Mouse (Mus musculus) liver, postnatal 0 days (tissue): ENCODE data around the gene Nr1h4. TPM values are rescaled to one million over a fixed set of nuclear protein-coding genes. Genes with fewer than 3 reads are reported as not detected.
A peak's percentile ranks its signal among the peaks of the same experiment; 100 is the strongest.

ENCODE experiments used
- ATAC-seq: fragments of 200-750 bp; cut with Nextera tagmentation; 2 replicates; pipeline ENCODE4 v1.8.0; 2017; ENCODE audit warnings: mild to moderate bottlenecking, moderate library complexity
- DNase-seq: peaks from one replicate; pipeline ENCODE4 v3.0.0-alpha.2; 2016
- H3K27ac ChIP-seq: fragments of 300-500 bp; sonication (generic); 2 replicates; pipeline ENCODE4 v1.5.1; 2014; ENCODE audit warnings: antibody characterized with exemption, moderate library complexity, mild to moderate bottlenecking, low read depth
- H3K27me3 ChIP-seq: fragments of 300-500 bp; sonication (generic); 2 replicates; pipeline ENCODE4 v1.6.1; 2014; ENCODE audit warnings: low read length, control low read depth, mixed read lengths; ENCODE audit not compliant: insufficient read depth
- H3K36me3 ChIP-seq: fragments of 300-500 bp; sonication (generic); replicated peaks from 2 replicates; pipeline ENCODE4 v1.6.1; 2014; ENCODE audit warnings: mild to moderate bottlenecking, control low read depth, low read length, moderate library complexity, mixed read lengths; ENCODE audit not compliant: insufficient read depth
- H3K4me1 ChIP-seq: fragments of 300-500 bp; sonication (generic); 2 replicates; pipeline ENCODE4 v1.6.1; 2014; ENCODE audit warnings: antibody characterized with exemption, mild to moderate bottlenecking, control low read depth; ENCODE audit not compliant: insufficient read depth
- H3K4me2 ChIP-seq: fragments of 300-500 bp; sonication (generic); 2 replicates; pipeline ENCODE4 v1.6.1; 2014; ENCODE audit warnings: low read depth, mild to moderate bottlenecking, low read length, moderate library complexity, mixed read lengths
- H3K4me3 ChIP-seq: fragments of 300-500 bp; sonication (generic); 2 replicates; pipeline ENCODE4 v1.5.1; 2014; ENCODE audit warnings: low read depth, low read length
- H3K9ac ChIP-seq: fragments of 300-500 bp; sonication (generic); replicated peaks from 2 replicates; pipeline ENCODE4 v1.6.1; 2014; ENCODE audit warnings: mild to moderate bottlenecking, moderate library complexity
- H3K9me3 ChIP-seq: fragments of 300-500 bp; sonication (generic); 2 replicates; pipeline ENCODE4 v1.6.1; 2016; ENCODE audit warnings: mild to moderate bottlenecking, control low read depth, low read length, mixed read lengths
- CTCF ChIP-seq: sonication (generic); IDR thresholded peaks from 2 replicates; pipeline ENCODE4 v1.5.1; 2016; ENCODE audit warnings: antibody characterized with exemption, low read depth
- EP300 ChIP-seq: IDR thresholded peaks from 2 replicates; pipeline ENCODE4 v1.6.1; 2016; ENCODE audit warnings: antibody characterized with exemption, low read depth, mild to moderate bottlenecking
- WGBS: fragments of 180-500 bp; shearing (Covaris S2); extraction: QIAGEN DNeasy Blood & Tissue Kit; methylation state at CpG from one replicate; pipeline ENCODE4 v1.1.7; 2014; ENCODE audit not compliant: insufficient replicate concordance; 5-methylcytosine and 5-hydroxymethylcytosine counted together
- polyA plus RNA-seq: library from polyadenylated mRNA; unstranded; fragments of >200 nt; fragmentation: Nextera tagmentation; extraction: Ambion mirVana; gene quantifications from 2 replicates; pipeline ENCODE4 v1.2.1, GENCODE M21; 2015

Gene Nr1h4
- polyA plus RNA-seq = 35.9 and 43.5 TPM in 2 replicates

DNA sequence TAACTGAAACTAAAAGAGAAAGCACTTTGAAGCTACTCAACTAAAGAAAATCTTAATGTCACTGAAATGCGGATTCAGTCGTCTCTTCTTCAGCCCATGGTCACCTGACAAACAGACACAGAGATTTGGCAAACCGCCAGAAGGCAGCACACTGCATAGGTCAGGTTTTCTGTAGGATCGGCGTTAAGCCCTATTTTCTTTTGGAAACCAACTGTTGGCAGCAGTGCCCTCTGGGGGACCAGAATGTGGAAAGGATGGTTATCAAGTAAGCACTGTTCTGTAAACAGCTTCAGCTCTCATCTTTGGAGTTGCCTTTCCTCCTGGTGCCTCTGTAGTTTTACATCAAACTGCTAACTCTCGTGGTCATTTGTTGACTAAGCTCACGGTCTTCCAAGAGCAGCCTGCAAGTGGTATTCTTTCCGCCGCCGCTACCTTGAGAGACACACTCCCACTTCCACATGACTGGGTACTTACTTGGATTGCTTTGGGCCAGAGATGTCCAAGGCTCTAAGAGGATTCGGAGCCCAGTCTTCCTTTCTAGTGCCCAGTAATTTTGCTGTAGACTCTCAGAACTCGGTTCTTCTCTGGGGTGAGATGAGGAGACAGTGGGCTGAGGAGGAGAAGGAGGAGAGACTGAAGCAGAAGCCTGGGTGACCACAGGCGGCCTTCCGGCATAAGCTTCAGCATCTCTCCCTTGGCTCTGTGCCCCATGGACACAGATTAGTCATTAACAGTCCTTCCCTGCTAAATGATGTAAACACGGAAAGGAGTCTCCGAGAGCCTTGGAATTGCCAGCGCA is at the start of gene Nr1h4:
Nr1h4 (minus strand) TSS at position 657 of the 799 bp plus-strand sequence.
- WGBS = 56% methylated on average over 17 of the region's 17 CpGs
- Histone ChIP-seq H3K4me2 (peak within 1 kb of the TSS; percentile 69), H3K4me3 (peak within 1 kb of the TSS; percentile 46), H3K9me3 (no peaks in the 10 kb centered on the region), H3K27ac (peak within 1 kb of the TSS; percentile 86), H3K4me1 (peaks cover 26% of the 10 kb centered on the region), H3K9ac (peak within 1 kb of the TSS; percentile 48), H3K36me3 (no peaks in the 10 kb centered on the region), H3K27me3 (no peaks in the 10 kb centered on the region)
- ATAC-seq (peak; percentile 75), DNase-seq (peak; percentile 73)
- peak; percentile 15; the same call in 1 of the 2 replicates for TF ChIP-seq CTCF
- TF ChIP-seq EP300 = no peak

DNA sequence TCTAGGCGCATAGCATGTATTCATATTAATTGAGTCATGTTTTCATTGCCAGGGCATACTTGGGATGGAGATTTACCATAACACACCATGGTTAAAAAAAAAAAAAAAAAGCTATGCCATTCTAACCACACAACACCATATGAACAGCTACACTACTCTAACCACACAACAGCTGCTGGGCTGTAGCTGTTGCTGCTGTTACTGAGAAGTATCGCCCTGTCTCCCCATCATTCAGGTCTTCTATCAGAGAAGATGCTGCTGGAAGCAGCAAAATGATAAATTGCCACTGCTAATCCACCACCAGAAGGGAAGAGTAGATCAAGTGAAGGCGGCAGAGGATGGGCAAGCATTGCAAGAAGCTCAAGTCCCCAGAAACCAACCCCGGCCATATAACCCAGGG is 45.4 kb upstream of the Nr1h4 start:
- no peak overlapping the region for H3K4me3 ChIP-seq
- no peaks in the 10 kb centered on the region for H3K4me1 ChIP-seq
- 82% methylated on average over 4 of the region's 4 CpGs for WGBS
- no peaks in the 10 kb centered on the region for H3K27me3 ChIP-seq
- no peak overlapping the region for H3K27ac ChIP-seq
- no peak for ATAC-seq
- no peak for DNase-seq
- H3K4me2 ChIP-seq = no peak overlapping the region
- no peaks in the 10 kb centered on the region for H3K36me3 ChIP-seq
- TF ChIP-seq EP300 (no peak), CTCF (no peak)
- H3K9me3 ChIP-seq = no peaks in the 10 kb centered on the region
- H3K9ac ChIP-seq = no peak overlapping the region

DNA sequence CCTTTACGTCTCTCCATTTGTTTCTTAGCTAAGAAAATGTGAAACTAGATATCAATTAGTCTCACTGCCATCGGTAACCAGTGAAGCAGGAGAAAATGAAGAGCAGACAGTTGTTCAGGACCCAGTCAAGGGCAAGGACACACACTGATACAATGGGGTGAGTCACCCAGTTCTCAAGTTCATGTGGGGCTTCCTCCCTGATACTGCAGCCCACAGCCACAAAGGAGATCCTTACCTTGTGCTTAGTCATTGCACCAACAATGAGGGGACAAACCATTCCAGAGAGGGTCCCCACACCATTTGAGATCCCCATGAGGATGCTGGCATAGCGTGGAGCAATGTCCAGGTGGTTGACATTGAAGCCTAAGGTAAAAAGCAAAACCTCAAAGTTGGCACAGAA is 44.3 kb upstream of the Nr1h4 start:
- Histone ChIP-seq H3K4me2 (no peak overlapping the region), H3K4me3 (no peak overlapping the region), H3K27me3 (no peaks in the 10 kb centered on the region), H3K27ac (no peak overlapping the region), H3K9me3 (no peaks in the 10 kb centered on the region), H3K9ac (no peak overlapping the region), H3K36me3 (no peaks in the 10 kb centered on the region), H3K4me1 (no peaks in the 10 kb centered on the region)
- WGBS = 70% methylated on average over 3 of the region's 3 CpGs
- DNase-seq (no peak), ATAC-seq (no peak)
- TF ChIP-seq EP300 (no peak), CTCF (no peak)

DNA sequence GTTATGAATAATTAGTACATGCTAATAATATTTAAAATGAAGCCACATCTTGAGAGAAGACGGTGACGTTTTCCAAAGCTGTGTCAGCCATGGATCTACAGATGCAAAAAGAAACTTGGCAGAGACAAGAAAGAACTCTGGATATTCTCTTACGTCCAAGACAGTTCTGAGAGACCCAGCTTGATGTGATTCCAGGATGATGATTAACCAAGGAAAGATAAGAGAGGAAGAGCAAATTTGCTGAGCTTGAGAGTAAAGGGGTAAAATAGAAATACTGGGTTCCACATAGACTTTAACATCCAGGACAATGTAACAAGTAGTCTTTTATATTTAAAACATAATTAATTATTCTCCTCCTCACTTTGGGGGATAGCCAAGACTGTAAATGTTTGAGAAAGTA is 40.0 kb upstream of the Nr1h4 start:
- DNase-seq = no peak

DNA sequence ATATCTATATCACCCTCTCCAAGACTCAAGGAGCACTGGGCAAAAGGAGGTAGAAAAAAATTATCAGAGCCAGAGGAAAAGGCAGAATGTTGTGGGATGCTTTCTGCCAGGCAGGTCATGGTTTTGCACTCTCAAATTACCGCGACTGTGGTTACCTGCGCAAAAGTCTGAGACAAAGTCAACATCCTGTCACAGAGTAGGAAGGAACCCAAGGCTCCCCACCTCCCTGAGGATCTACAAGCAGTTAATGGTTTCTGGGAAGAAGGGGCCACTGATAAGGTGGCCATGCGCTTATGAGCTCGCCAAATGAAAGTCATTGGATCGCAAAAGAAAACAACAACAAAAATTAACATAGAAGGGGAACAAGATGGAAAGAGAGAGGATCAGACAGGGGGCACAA is 39.6 kb upstream of the Nr1h4 start:
- no peak overlapping the region for H3K4me2 ChIP-seq
- no peak overlapping the region for H3K4me3 ChIP-seq
- WGBS = 59% methylated on average over 6 of the region's 6 CpGs

More for the DNA sequence above, 40.0 kb upstream of the Nr1h4 start:
- Histone ChIP-seq H3K9ac (no peak overlapping the region), H3K36me3 (no peaks in the 10 kb centered on the region), H3K27me3 (no peaks in the 10 kb centered on the region), H3K27ac (no peak overlapping the region), H3K9me3 (peaks cover 8% of the 10 kb centered on the region; the same call in 1 of the 2 replicates), H3K4me1 (no peaks in the 10 kb centered on the region), H3K4me2 (no peak overlapping the region), H3K4me3 (no peak overlapping the region)
- TF ChIP-seq EP300 (no peak), CTCF (no peak)
- no peak for ATAC-seq
- whole genome bisulfite sequencing = 71% methylated on average over 3 of the region's 3 CpGs

DNA sequence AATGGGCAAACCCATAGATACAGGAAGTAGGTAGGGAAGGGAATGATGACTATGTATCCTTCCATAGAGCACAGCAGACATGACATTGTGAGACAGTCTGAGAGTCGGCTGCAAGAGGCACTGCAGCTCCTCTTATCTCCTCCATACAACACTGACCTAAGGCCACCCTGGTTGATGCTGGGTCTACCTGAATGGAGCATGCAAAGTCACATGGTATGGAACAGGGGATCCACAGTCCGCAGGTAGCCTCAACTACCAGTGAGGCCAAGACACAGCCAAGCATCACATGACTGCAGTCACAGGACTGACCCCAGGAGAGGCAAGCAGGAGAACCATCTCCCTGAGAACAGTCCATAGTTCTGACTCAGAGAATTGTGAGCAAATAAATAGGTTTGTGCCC is 34.0 kb upstream of the Nr1h4 start:
- Histone ChIP-seq H3K9me3 (peaks cover 8% of the 10 kb centered on the region; the same call in 1 of the 2 replicates), H3K4me2 (no peak overlapping the region), H3K27ac (no peak overlapping the region), H3K4me1 (0 out of 2 replicates have a peak, but pooled peaks cover 5% of the 10 kb centered on the region), H3K27me3 (no peaks in the 10 kb centered on the region), H3K36me3 (no peaks in the 10 kb centered on the region), H3K4me3 (no peak overlapping the region), H3K9ac (no peak overlapping the region)
- no peak for ATAC-seq
- DNase-seq = no peak
- 71% methylated on average over 2 of the region's 2 CpGs for WGBS
- no peak for TF ChIP-seq EP300
- TF ChIP-seq CTCF = no peak

More for the DNA sequence above, 39.6 kb upstream of the Nr1h4 start:
- Histone ChIP-seq H3K9me3 (peaks cover 8% of the 10 kb centered on the region; the same call in 1 of the 2 replicates), H3K27me3 (no peaks in the 10 kb centered on the region), H3K36me3 (no peaks in the 10 kb centered on the region), H3K4me1 (no peaks in the 10 kb centered on the region), H3K27ac (no peak overlapping the region), H3K9ac (no peak overlapping the region)
- TF ChIP-seq EP300 (no peak), CTCF (no peak)
- DNase-seq = no peak
- no peak for ATAC-seq
